Mouse (Mus musculus): ENCODE measurements around the gene Tvp23b. TPM values are rescaled to one million over a fixed set of nuclear protein-coding genes. Genes with fewer than 3 reads are reported as not detected.

The Tvp23b gene
- 34.2 and 37.0 TPM in 2 replicates for polyA plus RNA-seq (2012; rRNA removed)

GRCm38 (mm10) chr11:62879220-62880048, at the start of gene Tvp23b:
TSS of gene Tvp23b (plus strand) at chr11:62879455.

GRCm38 (mm10) chr11:62846961-62847654, 32.1 kb upstream of the Tvp23b start, which contains the start of gene Fbxw10:
TSS of gene Fbxw10 (plus strand) at chr11:62847069.

GRCm38 (mm10) chr11:62951012-62951411, 71.8 kb downstream of the Tvp23b start, which contains the start of gene Cdrt4:
TSS of gene Cdrt4 (plus strand) at chr11:62951193.

Other genes starting within 250 kb of the Tvp23b start
- gene Lrrc75a, start 230.9 kb upstream of the Tvp23b start, polyA plus RNA-seq (2012; rRNA removed) = 16.7 and 17.9 TPM in 2 replicates
- 36.1 and 37.4 TPM in 2 replicates for gene Mmgt2, start 230.8 kb upstream of the Tvp23b start, polyA plus RNA-seq (2012; rRNA removed)
- 15.0 and 15.7 TPM in 2 replicates for gene Zfp287, start 147.6 kb upstream of the Tvp23b start, polyA plus RNA-seq (2012; rRNA removed)
- gene Gm10428, start 126.4 kb upstream of the Tvp23b start, polyA plus RNA-seq (2012; rRNA removed) = not detected in 2 replicates
- gene Zfp286, start 90.0 kb upstream of the Tvp23b start, polyA plus RNA-seq (2012; rRNA removed) = 21.5 and 22.8 TPM in 2 replicates
- gene Trim16, start 59.2 kb upstream of the Tvp23b start, polyA plus RNA-seq (2012; rRNA removed) = 5.3 and 6.2 TPM in 2 replicates
- 0.44 and 1.00 TPM in 2 replicates for gene Fbxw10, start 32.4 kb upstream of the Tvp23b start, polyA plus RNA-seq (2012; rRNA removed)
- 0.24 and 0.25 TPM in 2 replicates for gene Cdrt4, start 71.7 kb downstream of the Tvp23b start, polyA plus RNA-seq (2012; rRNA removed)
- gene Tekt3, start 182.2 kb downstream of the Tvp23b start, polyA plus RNA-seq (2012; rRNA removed) = 0.04 TPM in 1 of 2 replicates, not detected in the other
- gene Pmp22, start 249.5 kb downstream of the Tvp23b start, polyA plus RNA-seq (2012; rRNA removed) = 12.8 and 15.4 TPM in 2 replicates

All from central nervous system, embryonic 18 days (tissue).